In genomic region chr5:116497205-116497604, GRCm38 (mm10) we compare ENCODE assay signal across 11 mouse cellular contexts.
DNase-seq lines count a peak whose midpoint lies in the region; ATAC-seq and TF ChIP-seq lines count a peak whose summit lies in the region.
"Had no signal": no experiment of that assay in that cellular context is flagged by ENCODE, and none has a peak within 500 bp of the region (broad histone marks: within the 10 kb centered on the region; RNA-seq: fewer than 3 reads in every experiment).

No protein-coding gene starts in this region.

- TF ChIP-seq POLR2A in kidney, adult 2 months (IDR thresholded peaks at IDR 0.05; ENCODE audit: low read depth, low read length) = no peak

- no peak overlapping the region for H3K4me2 ChIP-seq in kidney, embryonic 14.5 days (replicated peaks; ENCODE audit: low read depth, low read length)
- no peak overlapping the region for H3K4me2 ChIP-seq in neural tube, embryonic 12.5 days (replicated peaks)
- H3K4me2 ChIP-seq: forebrain, embryonic 12.5 days; intestine, embryonic 15.5 days; limb, embryonic 12.5 days had no signal

- no peaks in the 10 kb centered on the region for H3K36me3 ChIP-seq in kidney, embryonic 14.5 days (ENCODE audit: control insufficient read depth, insufficient read depth, low read length)
- no peaks in the 10 kb centered on the region for H3K36me3 ChIP-seq in kidney, adult 2 months (ENCODE audit: control insufficient read depth, insufficient read depth, low read length)
- no peaks in the 10 kb centered on the region for H3K36me3 ChIP-seq in neural tube, embryonic 12.5 days
- H3K36me3 ChIP-seq: forebrain, embryonic 12.5 days; intestine, embryonic 15.5 days; limb, embryonic 12.5 days had no signal

- H3K27ac ChIP-seq in kidney, embryonic 14.5 days (ENCODE audit: low read depth, low read length) = no peak overlapping the region
- no peak overlapping the region for H3K27ac ChIP-seq in kidney, adult 2 months (ENCODE audit: insufficient read depth, low read depth, low read length)
- no peak overlapping the region for H3K27ac ChIP-seq in neural tube, embryonic 12.5 days
- H3K27ac ChIP-seq: forebrain, embryonic 12.5 days; intestine, embryonic 15.5 days; limb, embryonic 12.5 days had no signal

- no peak overlapping the region for H3K9ac ChIP-seq in kidney, embryonic 14.5 days (ENCODE audit: low read depth, low read length)
- H3K9ac ChIP-seq in neural tube, embryonic 12.5 days = no peak overlapping the region
- H3K9ac ChIP-seq: forebrain, embryonic 12.5 days; intestine, embryonic 15.5 days; limb, embryonic 12.5 days had no signal

- ATAC-seq in kidney, embryonic 14.5 days (ENCODE audit: low FRiP score, low TSS enrichment) = no peak
- ATAC-seq in neural tube, embryonic 12.5 days (ENCODE audit: low FRiP score, low read depth) = 0 out of 2 replicates have a peak, but pooled peaks have one; percentile 21
- ATAC-seq in megakaryocyte-erythroid progenitor cell, adult 5-6 weeks (replicated peaks; ENCODE audit: low FRiP score, low TSS enrichment, poor library complexity, severe bottlenecking) = no peak
- ATAC-seq: intestine, embryonic 15.5 days had no signal

- no peak overlapping the region for H3K4me3 ChIP-seq in kidney, embryonic 14.5 days (ENCODE audit: low read length)
- H3K4me3 ChIP-seq in kidney, adult 2 months (ENCODE audit: insufficient read depth, low read depth, low read length) = no peak overlapping the region
- H3K4me3 ChIP-seq in neural tube, embryonic 12.5 days = no peak overlapping the region
- H3K4me3 ChIP-seq: forebrain, embryonic 12.5 days; intestine, embryonic 15.5 days; limb, embryonic 12.5 days had no signal

- no peaks in the 10 kb centered on the region for H3K9me3 ChIP-seq in kidney, embryonic 14.5 days (ENCODE audit: control insufficient read depth, low read length)
- no peaks in the 10 kb centered on the region for H3K9me3 ChIP-seq in neural tube, embryonic 12.5 days
- H3K9me3 ChIP-seq: forebrain, embryonic 12.5 days; intestine, embryonic 15.5 days; limb, embryonic 12.5 days had no signal

- intact Hi-C loops in heart, postnatal 25 days (cut with DNase I) = no loop called here

- no peak for TF ChIP-seq CTCF in kidney, adult 2 months (conservative IDR thresholded peaks at IDR 0.05; ENCODE audit: insufficient read depth, insufficient read length, low read depth, low read length)

- 9% methylated on average over 7 of the region's 7 CpGs for WGBS in kidney, embryonic 14.5 days
- WGBS in kidney, adult 2 months = 9% methylated on average over 7 of the region's 7 CpGs
- WGBS in neural tube, embryonic 12.5 days = 13% methylated on average over 7 of the region's 7 CpGs

- no peaks in the 10 kb centered on the region; the same call in 1 of the 2 replicates for H3K27me3 ChIP-seq in kidney, embryonic 14.5 days (ENCODE audit: control insufficient read depth, insufficient read depth, low read length)
- H3K27me3 ChIP-seq in kidney, adult 2 months (replicated peaks; ENCODE audit: control insufficient read depth, insufficient read depth, low read length) = no peaks in the 10 kb centered on the region
- H3K27me3 ChIP-seq in neural tube, embryonic 12.5 days (replicated peaks) = no peaks in the 10 kb centered on the region
- H3K27me3 ChIP-seq: forebrain, embryonic 12.5 days; intestine, embryonic 15.5 days; limb, embryonic 12.5 days had no signal

- no peaks in the 10 kb centered on the region for H3K4me1 ChIP-seq in kidney, embryonic 14.5 days (ENCODE audit: control insufficient read depth, insufficient read depth, low read length)
- H3K4me1 ChIP-seq in kidney, adult 2 months (ENCODE audit: control insufficient read depth, insufficient read depth, low read length) = no peaks in the 10 kb centered on the region
- H3K4me1 ChIP-seq in neural tube, embryonic 12.5 days = peaks cover 52% of the 10 kb centered on the region
- H3K4me1 ChIP-seq: intestine, embryonic 15.5 days had no signal

- peak; percentile 56 for DNase-seq in kidney, adult 11 months
- peak; percentile 20 for DNase-seq in adrenal gland, postnatal 10 days
- DNase-seq in kidney, adult 2 months = peak; percentile 72
- DNase-seq in cerebellum, adult 18-20 months = no peak
- DNase-seq in heart, postnatal 25 days (ENCODE audit: low spot score) = no peak

Comparison
In these comparisons a context has a peak if more than half of its experiments do, and no peak if none do; other contexts are left out.
1. DNase-seq: peak in kidney, adult 11 months (single experiment), adrenal gland, postnatal 10 days (single experiment) and kidney, adult 2 months (single experiment); none in cerebellum, adult 18-20 months (0 of 2) and heart, postnatal 25 days (single experiment).